Mouse (Mus musculus): Measurements from ENCODE around the gene Ppp3cb. TPM values are rescaled to one million over a fixed set of nuclear protein-coding genes. Genes with fewer than 3 reads are reported as not detected.

Ppp3cb gene
- polyA plus RNA-seq, 1 experiment from 2014 or later = 139 TPM

DNA sequence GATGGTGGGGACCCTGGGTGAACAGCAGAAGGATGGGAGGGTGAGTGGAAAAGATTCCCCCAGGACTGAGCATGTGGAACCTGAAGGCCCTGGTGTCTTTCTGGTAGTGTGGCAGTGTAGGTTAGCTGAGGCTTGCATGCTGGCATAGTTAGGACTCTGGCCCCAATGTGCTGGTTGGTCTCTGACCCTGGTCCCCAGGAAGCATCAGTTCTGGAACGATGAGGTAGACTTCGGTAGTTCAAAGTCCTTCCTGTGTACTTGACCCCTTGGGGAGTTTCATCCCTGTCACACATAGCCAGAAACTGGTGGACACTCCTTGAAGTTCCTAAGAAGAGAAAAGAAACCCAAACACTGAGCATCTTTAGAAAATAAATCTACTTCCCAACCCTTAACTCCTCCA, 3.8 kb upstream of the Ppp3cb start:
- no peak overlapping the region for H3K9ac ChIP-seq (replicated peaks; ENCODE audit: low read depth, low read length)
- H3K4me1 ChIP-seq (ENCODE audit: control insufficient read depth, insufficient read depth, low read length) = no peaks in the 10 kb centered on the region; the same call in 1 of the 2 replicates
- no peak for ATAC-seq (ENCODE audit: low read depth)
- no peak overlapping the region for H3K27ac ChIP-seq (ENCODE audit: low read depth, low read length)
- H3K27me3 ChIP-seq (ENCODE audit: control insufficient read depth, insufficient read depth, low read length) = no peaks in the 10 kb centered on the region
- no peaks in the 10 kb centered on the region for H3K9me3 ChIP-seq (ENCODE audit: control insufficient read depth, low read length)
- H3K36me3 ChIP-seq (ENCODE audit: control insufficient read depth, insufficient read depth, low read length) = peaks cover 12% of the 10 kb centered on the region; the same call in 1 of the 2 replicates
- H3K4me2 ChIP-seq (ENCODE audit: low read depth, low read length) = no peak overlapping the region
- 81% methylated on average over 2 of the region's 2 CpGs for WGBS
- H3K4me3 ChIP-seq (ENCODE audit: low read depth, low read length) = no peak overlapping the region

- Histone ChIP-seq H3K27me3 (ENCODE audit: control insufficient read depth, insufficient read depth, low read length) (no peaks in the 10 kb centered on the region), H3K36me3 (ENCODE audit: control insufficient read depth, insufficient read depth, low read length) (0 out of 2 replicates have a peak, but pooled peaks cover 5% of the 10 kb centered on the region), H3K4me3 (ENCODE audit: low read depth, low read length) (peak overlapping the region; percentile 95), H3K4me2 (ENCODE audit: low read depth, low read length) (peak overlapping the region; percentile 58), H3K27ac (ENCODE audit: low read depth, low read length) (peak overlapping the region; percentile 98), H3K4me1 (ENCODE audit: control insufficient read depth, insufficient read depth, low read length) (peaks cover 11% of the 10 kb centered on the region; the same call in 1 of the 2 replicates), H3K9me3 (ENCODE audit: control insufficient read depth, low read length) (no peaks in the 10 kb centered on the region), H3K9ac (replicated peaks; ENCODE audit: low read depth, low read length) (peak overlapping the region; percentile 93)
- under 1% methylated on average over 52 of the region's 67 CpGs for WGBS
- peak; percentile 93 for ATAC-seq (ENCODE audit: low read depth)
These were observed 643 bp downstream of the Ppp3cb start for GRCm38 (mm10) chr14:20545529-20546331.

DNA sequence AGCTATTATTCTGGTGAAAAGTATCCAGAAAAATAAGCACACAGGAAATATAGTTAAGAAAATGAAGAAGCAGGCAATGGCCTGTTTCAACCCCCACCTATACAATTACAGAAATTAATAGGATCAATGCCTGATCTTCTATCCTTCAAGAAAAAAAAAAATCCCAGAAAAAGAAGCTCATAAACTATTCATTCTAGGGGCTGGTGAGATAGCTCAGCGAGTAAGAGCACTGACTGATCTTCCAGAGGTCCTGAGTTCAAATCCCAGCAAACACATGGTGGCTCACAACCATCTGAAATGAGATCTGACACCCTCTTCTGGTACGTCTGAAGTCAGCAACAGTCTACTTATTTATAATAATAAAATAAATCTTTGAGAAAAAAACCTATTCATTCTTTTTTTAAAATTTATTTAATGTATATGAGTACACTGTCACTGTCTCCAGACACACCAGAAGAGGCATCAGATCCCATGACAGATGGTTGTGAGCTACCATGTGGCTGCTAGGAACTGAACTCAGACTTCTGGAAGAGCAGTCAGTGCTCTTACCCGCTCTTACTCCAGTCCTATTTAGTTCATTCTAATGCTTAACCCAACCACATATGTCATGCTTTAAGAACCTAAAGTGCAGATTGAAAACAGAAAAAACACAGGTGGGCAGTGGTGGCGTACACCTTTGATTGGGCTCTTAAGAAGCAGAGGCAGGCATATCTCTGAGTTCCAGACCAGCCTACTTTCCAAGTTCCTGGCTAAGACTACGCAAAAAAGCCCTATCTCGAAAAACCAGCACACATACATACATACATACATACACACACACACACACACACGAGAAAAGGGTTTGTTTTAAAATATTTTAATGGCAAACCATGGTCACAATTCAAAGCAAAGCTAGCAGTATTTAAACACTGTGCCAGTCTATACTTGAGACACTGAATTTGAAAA, 1.6 kb downstream of the Ppp3cb start:
- Histone ChIP-seq H3K9me3 (ENCODE audit: control insufficient read depth, low read length) (no peaks in the 10 kb centered on the region), H3K4me2 (ENCODE audit: low read depth, low read length) (peak overlapping the region; percentile 58), H3K9ac (replicated peaks; ENCODE audit: low read depth, low read length) (no peak overlapping the region; the same call in 1 of the 2 replicates), H3K36me3 (ENCODE audit: control insufficient read depth, insufficient read depth, low read length) (0 out of 2 replicates have a peak, but pooled peaks cover 1% of the 10 kb centered on the region), H3K4me3 (ENCODE audit: low read depth, low read length) (peak overlapping the region; percentile 95), H3K27ac (ENCODE audit: low read depth, low read length) (no peak overlapping the region), H3K27me3 (ENCODE audit: control insufficient read depth, insufficient read depth, low read length) (no peaks in the 10 kb centered on the region), H3K4me1 (ENCODE audit: control insufficient read depth, insufficient read depth, low read length) (peaks cover 11% of the 10 kb centered on the region; the same call in 1 of the 2 replicates)
- no peak for ATAC-seq (ENCODE audit: low read depth)
- 76% methylated on average over 7 of the region's 7 CpGs for WGBS

DNA sequence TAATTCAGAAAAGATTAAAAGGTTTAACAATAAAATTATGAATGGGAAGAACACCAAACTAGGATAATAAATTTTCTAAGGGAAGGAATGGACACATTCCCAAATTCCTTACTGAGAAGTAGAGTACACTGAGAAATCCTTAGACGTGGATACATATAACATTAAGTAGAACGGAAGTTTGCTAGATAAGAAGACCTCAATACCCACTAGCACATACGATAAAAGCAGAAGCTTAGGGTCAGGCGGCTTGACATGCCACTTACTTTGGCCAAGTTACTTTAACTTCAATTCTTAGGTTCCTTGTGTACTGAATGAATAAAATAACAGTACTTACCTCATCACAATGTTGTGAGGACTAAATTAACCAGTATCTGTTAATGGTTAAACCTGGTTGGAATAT, 16.7 kb downstream of the Ppp3cb start:
- Histone ChIP-seq H3K9ac (replicated peaks; ENCODE audit: low read depth, low read length) (no peak overlapping the region), H3K4me3 (ENCODE audit: low read depth, low read length) (no peak overlapping the region), H3K36me3 (ENCODE audit: control insufficient read depth, insufficient read depth, low read length) (no peaks in the 10 kb centered on the region), H3K9me3 (ENCODE audit: control insufficient read depth, low read length) (no peaks in the 10 kb centered on the region), H3K27me3 (ENCODE audit: control insufficient read depth, insufficient read depth, low read length) (no peaks in the 10 kb centered on the region), H3K27ac (ENCODE audit: low read depth, low read length) (no peak overlapping the region), H3K4me1 (ENCODE audit: control insufficient read depth, insufficient read depth, low read length) (no peaks in the 10 kb centered on the region), H3K4me2 (ENCODE audit: low read depth, low read length) (no peak overlapping the region)
- no peak for ATAC-seq (ENCODE audit: low read depth)
- WGBS = 93% methylated on average over 4 of the region's 4 CpGs

- H3K27ac ChIP-seq (ENCODE audit: low read depth, low read length) = no peak overlapping the region
- no peak overlapping the region for H3K4me3 ChIP-seq (ENCODE audit: low read depth, low read length)
- peaks cover 10% of the 10 kb centered on the region for H3K36me3 ChIP-seq (ENCODE audit: control insufficient read depth, insufficient read depth, low read length)
- no peaks in the 10 kb centered on the region for H3K4me1 ChIP-seq (ENCODE audit: control insufficient read depth, insufficient read depth, low read length)
- no peak overlapping the region for H3K9ac ChIP-seq (replicated peaks; ENCODE audit: low read depth, low read length)
- no peaks in the 10 kb centered on the region for H3K9me3 ChIP-seq (ENCODE audit: control insufficient read depth, low read length)
- WGBS = 92% methylated on average over 2 of the region's 2 CpGs
- H3K4me2 ChIP-seq (ENCODE audit: low read depth, low read length) = no peak overlapping the region
- ATAC-seq (ENCODE audit: low read depth) = no peak
- H3K27me3 ChIP-seq (ENCODE audit: control insufficient read depth, insufficient read depth, low read length) = no peaks in the 10 kb centered on the region
These were observed 26.2 kb downstream of the Ppp3cb start for GRCm38 (mm10) chr14:20520179-20520578.

GRCm38 (mm10) chr14:20508424-20508823, 37.9 kb downstream of the Ppp3cb start:
- H3K4me1 ChIP-seq (ENCODE audit: control insufficient read depth, insufficient read depth, low read length) = no peaks in the 10 kb centered on the region
- peaks cover 9% of the 10 kb centered on the region for H3K36me3 ChIP-seq (ENCODE audit: control insufficient read depth, insufficient read depth, low read length)
- H3K9ac ChIP-seq (replicated peaks; ENCODE audit: low read depth, low read length) = no peak overlapping the region
- H3K4me2 ChIP-seq (ENCODE audit: low read depth, low read length) = no peak overlapping the region
- ATAC-seq (ENCODE audit: low read depth) = no peak
- H3K27me3 ChIP-seq (ENCODE audit: control insufficient read depth, insufficient read depth, low read length) = no peaks in the 10 kb centered on the region
- H3K27ac ChIP-seq (ENCODE audit: low read depth, low read length) = no peak overlapping the region
- 67% methylated on average over 2 of the region's 2 CpGs for WGBS
- no peak overlapping the region for H3K4me3 ChIP-seq (ENCODE audit: low read depth, low read length)
- no peaks in the 10 kb centered on the region for H3K9me3 ChIP-seq (ENCODE audit: control insufficient read depth, low read length)

- Histone ChIP-seq H3K27ac (ENCODE audit: low read depth, low read length) (no peak overlapping the region), H3K36me3 (ENCODE audit: control insufficient read depth, insufficient read depth, low read length) (peaks cover 14% of the 10 kb centered on the region), H3K4me3 (ENCODE audit: low read depth, low read length) (no peak overlapping the region), H3K27me3 (ENCODE audit: control insufficient read depth, insufficient read depth, low read length) (no peaks in the 10 kb centered on the region), H3K9ac (replicated peaks; ENCODE audit: low read depth, low read length) (no peak overlapping the region), H3K4me2 (ENCODE audit: low read depth, low read length) (no peak overlapping the region), H3K9me3 (ENCODE audit: control insufficient read depth, low read length) (no peaks in the 10 kb centered on the region), H3K4me1 (ENCODE audit: control insufficient read depth, insufficient read depth, low read length) (no peaks in the 10 kb centered on the region)
- ATAC-seq (ENCODE audit: low read depth) = no peak
- WGBS = 98% methylated on average over 10 of the region's 10 CpGs
These were observed 43.4 kb downstream of the Ppp3cb start for GRCm38 (mm10) chr14:20502966-20503365.

DNA sequence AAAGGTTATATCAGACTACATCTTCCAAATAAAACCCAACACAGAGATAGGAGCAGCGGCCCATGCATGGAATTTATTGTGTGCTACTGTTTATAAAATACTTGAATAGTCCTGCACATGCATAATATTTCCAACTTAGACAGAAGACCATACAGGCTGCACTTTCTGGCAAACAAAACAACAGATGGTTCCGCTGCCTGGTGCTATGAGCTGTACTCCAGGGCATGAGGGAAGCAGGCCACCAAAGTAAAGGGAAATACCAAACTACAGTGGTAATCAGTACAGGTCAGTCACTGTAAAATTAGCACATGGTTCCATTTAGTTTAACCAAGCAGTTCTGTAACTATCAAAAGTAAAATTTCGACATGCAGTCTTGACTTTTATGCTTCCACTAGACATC, 46.4 kb downstream of the Ppp3cb start:
- no peak overlapping the region for H3K4me2 ChIP-seq (ENCODE audit: low read depth, low read length)
- H3K36me3 ChIP-seq (ENCODE audit: control insufficient read depth, insufficient read depth, low read length) = peaks cover 21% of the 10 kb centered on the region
- H3K4me3 ChIP-seq (ENCODE audit: low read depth, low read length) = no peak overlapping the region
- WGBS = 94% methylated on average over 3 of the region's 3 CpGs
- no peak overlapping the region for H3K9ac ChIP-seq (replicated peaks; ENCODE audit: low read depth, low read length)
- H3K27me3 ChIP-seq (ENCODE audit: control insufficient read depth, insufficient read depth, low read length) = no peaks in the 10 kb centered on the region
- H3K4me1 ChIP-seq (ENCODE audit: control insufficient read depth, insufficient read depth, low read length) = no peaks in the 10 kb centered on the region
- no peaks in the 10 kb centered on the region for H3K9me3 ChIP-seq (ENCODE audit: control insufficient read depth, low read length)
- no peak for ATAC-seq (ENCODE audit: low read depth)
- H3K27ac ChIP-seq (ENCODE audit: low read depth, low read length) = no peak overlapping the region

DNA sequence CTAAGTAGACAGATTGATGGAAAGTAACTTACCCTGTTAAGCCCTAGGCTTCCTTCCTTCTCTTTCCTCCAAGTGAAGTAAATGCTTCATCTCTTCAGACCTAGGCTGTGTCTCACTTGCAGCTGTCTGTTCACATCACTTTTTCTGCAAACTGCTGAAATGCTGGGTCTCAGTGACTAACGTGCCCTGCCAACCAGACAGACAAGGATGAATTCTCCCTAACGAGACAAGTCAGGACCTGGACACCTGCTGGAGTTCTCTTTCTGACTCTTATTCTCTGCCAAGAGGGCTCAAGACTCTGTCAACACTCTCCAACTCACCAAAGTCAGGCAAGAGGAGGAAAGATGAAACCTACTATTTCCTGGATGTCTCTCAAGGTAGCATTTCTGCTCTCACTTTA, 49.8 kb downstream of the Ppp3cb start, which contains the start of gene Mss51:
Gene Mss51, minus strand, starts transcription at position 299 of the 400 bp plus-strand sequence.
- H3K27me3 ChIP-seq (ENCODE audit: control insufficient read depth, insufficient read depth, low read length) = no peaks in the 10 kb centered on the region
- no peak within 1 kb of the TSS for H3K9ac ChIP-seq (replicated peaks; ENCODE audit: low read depth, low read length)
- no peaks in the 10 kb centered on the region for H3K9me3 ChIP-seq (ENCODE audit: control insufficient read depth, low read length)
- no peak within 1 kb of the TSS for H3K27ac ChIP-seq (ENCODE audit: low read depth, low read length)
- ATAC-seq (ENCODE audit: low read depth) = no peak
- no peak within 1 kb of the TSS for H3K4me3 ChIP-seq (ENCODE audit: low read depth, low read length)
- H3K36me3 ChIP-seq (ENCODE audit: control insufficient read depth, insufficient read depth, low read length) = peaks cover 24% of the 10 kb centered on the region
- 87% methylated on average over 2 of the region's 2 CpGs for WGBS
- H3K4me2 ChIP-seq (ENCODE audit: low read depth, low read length) = no peak within 1 kb of the TSS
- no peaks in the 10 kb centered on the region for H3K4me1 ChIP-seq (ENCODE audit: control insufficient read depth, insufficient read depth, low read length)

Data from neural tube, embryonic 14.5 days (tissue).